Mouse (Mus musculus) liver, embryonic 14.5 days (tissue): ENCODE data around the gene Tmem236. TPM values are rescaled to one million over a fixed set of nuclear protein-coding genes. Genes with fewer than 3 reads are reported as not detected.

Experiments
- ATAC-seq: fragments of 200-750 bp; cut with Nextera tagmentation; 2 replicates; pipeline ENCODE4 v1.8.0; 2017; ENCODE audit warnings: moderate number of reproducible peaks, mild to moderate bottlenecking, moderate library complexity; ENCODE audit not compliant: insufficient read depth
- DNase-seq, 3 experiments: peaks; one replicate each; pipeline ENCODE4 v3.0.0-alpha.2; 2012 to 2013; ENCODE audit warnings: low read depth in 3 of 3, low spot score in 3 of 3
- H3K27ac ChIP-seq: fragments of 300-500 bp; sonication (generic); 2 replicates; pipeline ENCODE4 v1.5.1; 2014; ENCODE audit warnings: moderate library complexity, mild to moderate bottlenecking, control low read depth, inconsistent platforms
- H3K27me3 ChIP-seq: fragments of 300-500 bp; sonication (generic); 2 replicates; pipeline ENCODE4 v1.6.1; 2014; ENCODE audit warnings: mild to moderate bottlenecking, low read length, moderate library complexity; ENCODE audit not compliant: control insufficient read depth, insufficient read depth
- H3K36me3 ChIP-seq: fragments of 300-500 bp; sonication (generic); replicated peaks from 2 replicates; pipeline ENCODE4 v1.6.1; 2014; ENCODE audit warnings: low read depth; ENCODE audit not compliant: control insufficient read depth, insufficient read depth
- H3K4me1 ChIP-seq, 2 experiments: fragments of 200-500 bp in 1 of 2; fragments of 300-500 bp in 1 of 2; sonication (generic) in 1 of 2; replicated peaks; 2 replicates each; pipeline ENCODE4 v1.6.1; 2012 to 2014; ENCODE audit warnings: antibody characterized with exemption in 1 of 2, inconsistent platforms in 1 of 2, low read length in 1 of 2; ENCODE audit not compliant: control insufficient read depth in 2 of 2, insufficient read depth in 2 of 2
- H3K4me2 ChIP-seq: fragments of 300-500 bp; sonication (generic); 2 replicates; pipeline ENCODE4 v1.6.1; 2014; ENCODE audit warnings: low read depth, mild to moderate bottlenecking, control low read depth, moderate library complexity
- H3K4me3 ChIP-seq, 2 experiments: fragments of 200-500 bp in 1 of 2; fragments of 300-500 bp in 1 of 2; sonication (generic) in 1 of 2; 2 replicates each; pipeline ENCODE4 v1.5.1; 2012 to 2014; ENCODE audit warnings: low read depth in 2 of 2, low read length in 2 of 2, mild to moderate bottlenecking in 2 of 2, control low read depth in 1 of 2, inconsistent platforms in 1 of 2, moderate library complexity in 1 of 2; ENCODE audit not compliant: insufficient read depth in 1 of 2
- H3K9ac ChIP-seq: fragments of 300-500 bp; sonication (generic); replicated peaks from 2 replicates; pipeline ENCODE4 v1.6.1; 2014; ENCODE audit warnings: mild to moderate bottlenecking, control low read depth, moderate library complexity
- H3K9me3 ChIP-seq: fragments of 300-500 bp; sonication (generic); 2 replicates; pipeline ENCODE4 v1.6.1; 2016; ENCODE audit warnings: low read length, mixed read lengths; ENCODE audit not compliant: control insufficient read depth
- CTCF ChIP-seq: IDR thresholded peaks from 2 replicates; pipeline ENCODE4 v1.5.1; 2016; ENCODE audit warnings: antibody characterized with exemption, low read depth, control low read depth
- EP300 ChIP-seq: IDR thresholded peaks from 2 replicates; pipeline ENCODE4 v1.6.1; 2016; ENCODE audit warnings: antibody characterized with exemption, low read depth
- WGBS: fragments of 180-500 bp; shearing (Covaris S2); extraction: QIAGEN DNeasy Blood & Tissue Kit; methylation state at CpG from one replicate; pipeline ENCODE4 v1.1.7; 2014; ENCODE audit not compliant: insufficient replicate concordance; 5-methylcytosine and 5-hydroxymethylcytosine counted together
- polyA plus RNA-seq, 2 experiments: library from polyadenylated mRNA; depleted of rRNA in 1 of 2; stranded (reverse) in 1 of 2; unstranded in 1 of 2; fragments of >200 nt; fragmentation: Nextera tagmentation in 1 of 2; extraction: Ambion mirVana in 1 of 2; gene quantifications; 2 replicates each; pipeline versions ENCODE4 v1.2.1 to v1.2.3; 2012 to 2014

Tmem236 gene
- polyA plus RNA-seq, 2 experiments: 0.06 to 0.09 TPM

GRCm38 (mm10) chr2:14216653-14217052 lies 42.3 kb downstream of the Tmem236 start:
- no peaks in the 10 kb centered on the region for H3K36me3 ChIP-seq
- no peak for ATAC-seq
- TF ChIP-seq EP300 (no peak), CTCF (no peak)
- DNase-seq: no peak
- no peak overlapping the region for H3K27ac ChIP-seq
- H3K4me2 ChIP-seq: no peak overlapping the region
- no peak overlapping the region for H3K9ac ChIP-seq
- H3K4me1 ChIP-seq: no peaks in the 10 kb centered on the region
- H3K27me3 ChIP-seq: no peaks in the 10 kb centered on the region
- no peak overlapping the region for H3K4me3 ChIP-seq
- 48% methylated on average over 3 of the region's 3 CpGs for WGBS
- no peaks in the 10 kb centered on the region for H3K9me3 ChIP-seq

GRCm38 (mm10) chr2:14218126-14218525 lies 43.8 kb downstream of the Tmem236 start:
- 66% methylated on average over 6 of the region's 6 CpGs for WGBS
- TF ChIP-seq EP300 (no peak), CTCF (peak; percentile 38)
- no peak for DNase-seq
- H3K9me3 ChIP-seq: no peaks in the 10 kb centered on the region
- no peak for ATAC-seq
- no peaks in the 10 kb centered on the region for H3K27me3 ChIP-seq
- H3K4me1 ChIP-seq: no peaks in the 10 kb centered on the region
- no peaks in the 10 kb centered on the region for H3K36me3 ChIP-seq
- no peak overlapping the region for H3K9ac ChIP-seq
- no peak overlapping the region for H3K4me3 ChIP-seq
- H3K4me2 ChIP-seq: no peak overlapping the region
- H3K27ac ChIP-seq: no peak overlapping the region

- no peaks in the 10 kb centered on the region for H3K27me3 ChIP-seq
- no peak for DNase-seq
- no peak overlapping the region for H3K4me3 ChIP-seq
- no peak overlapping the region for H3K4me2 ChIP-seq
- H3K9me3 ChIP-seq: no peaks in the 10 kb centered on the region
- no peak for ATAC-seq
- TF ChIP-seq CTCF (no peak), EP300 (no peak)
- H3K36me3 ChIP-seq: no peaks in the 10 kb centered on the region
- H3K4me1 ChIP-seq: 0 out of 4 replicates have a peak, but pooled peaks cover 0 to 2% of the 10 kb centered on the region in 2 experiments
- no peak overlapping the region for H3K9ac ChIP-seq
- H3K27ac ChIP-seq: no peak overlapping the region
- WGBS: 21% methylated on average over 3 of the region's 4 CpGs
Observed at GRCm38 (mm10) chr2:14224387-14224786, 50.1 kb downstream of the Tmem236 start.

GRCm38 (mm10) chr2:14228495-14228894 lies 54.2 kb downstream of the Tmem236 start:
- H3K9ac ChIP-seq: no peak overlapping the region
- H3K27ac ChIP-seq: no peak overlapping the region
- 42% methylated on average over 6 of the region's 6 CpGs for WGBS
- no peaks in the 10 kb centered on the region for H3K27me3 ChIP-seq
- no peak for TF ChIP-seq CTCF
- no peak for TF ChIP-seq EP300
- H3K9me3 ChIP-seq: no peaks in the 10 kb centered on the region
- no peak overlapping the region for H3K4me3 ChIP-seq
- no peak overlapping the region for H3K4me2 ChIP-seq
- no peaks in the 10 kb centered on the region for H3K36me3 ChIP-seq
- H3K4me1 ChIP-seq: 0 out of 4 replicates have a peak, but pooled peaks cover 0 to 2% of the 10 kb centered on the region in 2 experiments
- ATAC-seq: no peak
- no peak for DNase-seq

- TF ChIP-seq CTCF: no peak
- TF ChIP-seq EP300: no peak
- no peak within 1 kb of the TSS for H3K9ac ChIP-seq
- no peaks in the 10 kb centered on the region for H3K36me3 ChIP-seq
- WGBS: 25% methylated on average over 3 of the region's 3 CpGs
- H3K4me2 ChIP-seq: no peak within 1 kb of the TSS; the same call in 1 of the 2 replicates
- ATAC-seq (no peak), DNase-seq (no peak)
- H3K4me1 ChIP-seq: 0 out of 4 replicates have a peak, but pooled peaks cover 0 to 2% of the 10 kb centered on the region in 2 experiments
- no peaks in the 10 kb centered on the region for H3K27me3 ChIP-seq
- H3K27ac ChIP-seq: no peak within 1 kb of the TSS
- H3K9me3 ChIP-seq: no peaks in the 10 kb centered on the region
- H3K4me3 ChIP-seq: peak within 1 kb of the TSS; percentile 12 to 26; a peak in 3 of 4 replicates
Observed at GRCm38 (mm10) chr2:14229149-14229548, 54.8 kb downstream of the Tmem236 start, which contains the start of gene Mrc1. Gene Mrc1 (plus strand): TSS chr2:14229392.
